Mouse (Mus musculus) kidney, embryonic 14.5 days (tissue): Measurements from ENCODE around the gene Map3k11. TPM values are rescaled to one million over a fixed set of nuclear protein-coding genes. Genes with fewer than 3 reads are reported as not detected.

ENCODE experiments used
- ATAC-seq: fragments of 200-750 bp; cut with Nextera tagmentation; 2 replicates; pipeline ENCODE4 v1.8.0; 2017; ENCODE audit warnings: moderate number of reproducible peaks, mild to moderate bottlenecking, moderate TSS enrichment, moderate library complexity; ENCODE audit not compliant: low FRiP score, low TSS enrichment
- H3K27ac ChIP-seq: fragments of 300-500 bp; sonication (generic); 2 replicates; pipeline ENCODE4 v1.5.1; 2014; ENCODE audit warnings: low read depth, mild to moderate bottlenecking, low read length, moderate library complexity, mixed read lengths
- H3K27me3 ChIP-seq: fragments of 300-500 bp; sonication (generic); 2 replicates; pipeline ENCODE4 v1.6.1; 2014; ENCODE audit warnings: mild to moderate bottlenecking, low read length; ENCODE audit not compliant: control insufficient read depth, insufficient read depth
- H3K36me3 ChIP-seq: fragments of 300-500 bp; sonication (generic); 2 replicates; pipeline ENCODE4 v1.6.1; 2014; ENCODE audit warnings: low read length, mixed read lengths; ENCODE audit not compliant: control insufficient read depth, insufficient read depth
- H3K4me1 ChIP-seq: fragments of 300-500 bp; sonication (generic); 2 replicates; pipeline ENCODE4 v1.6.1; 2014; ENCODE audit warnings: low read length, mixed read lengths; ENCODE audit not compliant: control insufficient read depth, insufficient read depth
- H3K4me2 ChIP-seq: fragments of 300-500 bp; sonication (generic); replicated peaks from 2 replicates; pipeline ENCODE4 v1.6.1; 2014; ENCODE audit warnings: low read depth, mild to moderate bottlenecking, low read length
- H3K4me3 ChIP-seq: fragments of 300-500 bp; sonication (generic); 2 replicates; pipeline ENCODE4 v1.5.1; 2014; ENCODE audit warnings: mild to moderate bottlenecking, low read length
- H3K9ac ChIP-seq: fragments of 300-500 bp; sonication (generic); 2 replicates; pipeline ENCODE4 v1.6.1; 2014; ENCODE audit warnings: low read depth, mild to moderate bottlenecking, low read length, moderate library complexity
- H3K9me3 ChIP-seq: fragments of 300-500 bp; sonication (generic); 2 replicates; pipeline ENCODE4 v1.6.1; 2016; ENCODE audit warnings: low read length; ENCODE audit not compliant: control insufficient read depth
- WGBS: fragments of 180-500 bp; shearing (Covaris S2); extraction: QIAGEN DNeasy Blood & Tissue Kit; methylation state at CpG from one replicate; pipeline ENCODE4 v1.1.7; 2014; 5-methylcytosine and 5-hydroxymethylcytosine counted together
- polyA plus RNA-seq: library from polyadenylated mRNA; unstranded; fragments of >200 nt; fragmentation: Nextera tagmentation; extraction: Ambion mirVana; gene quantifications from 2 replicates; pipeline ENCODE4 v1.2.1, GENCODE M21; 2014

Map3k11 gene
- polyA plus RNA-seq, 1 experiment from 2014 or later = 33.6 TPM

GRCm38 (mm10) chr19:5662981-5663913 lies 25.3 kb upstream of the Map3k11 start, which contains the start of gene Sipa1:
Gene Sipa1 (minus strand): TSS chr19:5663707.
- peaks cover 35% of the 10 kb centered on the region for H3K36me3 ChIP-seq
- peak; percentile 94 for ATAC-seq
- WGBS = under 1% methylated on average over 32 of the region's 32 CpGs

GRCm38 (mm10) chr19:5664669-5665257 lies 23.8 kb upstream of the Map3k11 start:
- 96% methylated on average over 10 of the region's 10 CpGs for WGBS
- Histone ChIP-seq H3K27me3 (no peaks in the 10 kb centered on the region), H3K4me3 (no peak overlapping the region), H3K9me3 (no peaks in the 10 kb centered on the region), H3K4me2 (no peak overlapping the region), H3K27ac (no peak overlapping the region), H3K9ac (no peak overlapping the region), H3K4me1 (peaks cover 16% of the 10 kb centered on the region), H3K36me3 (peaks cover 37% of the 10 kb centered on the region)
- no peak for ATAC-seq

More at GRCm38 (mm10) chr19:5662981-5663913, 25.3 kb upstream of the Map3k11 start, which contains the start of gene Sipa1:
- H3K4me1 ChIP-seq = peaks cover 16% of the 10 kb centered on the region
- peak within 1 kb of the TSS; percentile 49 for H3K4me3 ChIP-seq
- H3K4me2 ChIP-seq = peak within 1 kb of the TSS; percentile 68
- peak within 1 kb of the TSS; percentile 60 for H3K9ac ChIP-seq
- H3K27me3 ChIP-seq = no peaks in the 10 kb centered on the region
- peak within 1 kb of the TSS; percentile 85 for H3K27ac ChIP-seq
- no peaks in the 10 kb centered on the region for H3K9me3 ChIP-seq

GRCm38 (mm10) chr19:5665465-5665864 lies 23.1 kb upstream of the Map3k11 start:
- no peak for ATAC-seq
- H3K9me3 ChIP-seq = no peaks in the 10 kb centered on the region
- no peaks in the 10 kb centered on the region for H3K27me3 ChIP-seq
- no peak overlapping the region for H3K27ac ChIP-seq
- H3K4me3 ChIP-seq = no peak overlapping the region
- no peak overlapping the region for H3K4me2 ChIP-seq
- H3K36me3 ChIP-seq = peaks cover 38% of the 10 kb centered on the region
- no peak overlapping the region for H3K9ac ChIP-seq
- peaks cover 16% of the 10 kb centered on the region for H3K4me1 ChIP-seq
- WGBS = 92% methylated on average over 15 of the region's 15 CpGs

GRCm38 (mm10) chr19:5666386-5666785 lies 22.2 kb upstream of the Map3k11 start:
- H3K36me3 ChIP-seq = peaks cover 47% of the 10 kb centered on the region
- H3K4me2 ChIP-seq = no peak overlapping the region
- no peak overlapping the region for H3K4me3 ChIP-seq
- no peaks in the 10 kb centered on the region for H3K9me3 ChIP-seq
- WGBS = 95% methylated on average over 18 of the region's 18 CpGs
- no peak overlapping the region for H3K9ac ChIP-seq
- ATAC-seq = no peak
- no peak overlapping the region for H3K27ac ChIP-seq
- peaks cover 16% of the 10 kb centered on the region for H3K4me1 ChIP-seq
- no peaks in the 10 kb centered on the region for H3K27me3 ChIP-seq

GRCm38 (mm10) chr19:5668372-5668771 lies 20.2 kb upstream of the Map3k11 start:
- Histone ChIP-seq H3K4me1 (peaks cover 6% of the 10 kb centered on the region; the same call in 1 of the 2 replicates), H3K27ac (no peak overlapping the region), H3K9me3 (no peaks in the 10 kb centered on the region), H3K4me3 (no peak overlapping the region), H3K36me3 (peaks cover 66% of the 10 kb centered on the region), H3K9ac (no peak overlapping the region), H3K4me2 (no peak overlapping the region), H3K27me3 (no peaks in the 10 kb centered on the region)
- ATAC-seq = no peak
- WGBS = 88% methylated on average over 4 of the region's 4 CpGs

- H3K36me3 ChIP-seq = peaks cover 92% of the 10 kb centered on the region
- no peak overlapping the region for H3K27ac ChIP-seq
- 53% methylated on average over 4 of the region's 4 CpGs for WGBS
- H3K4me1 ChIP-seq = no peaks in the 10 kb centered on the region
- no peak overlapping the region for H3K9ac ChIP-seq
- H3K27me3 ChIP-seq = no peaks in the 10 kb centered on the region
- no peak for ATAC-seq
- no peak overlapping the region for H3K4me2 ChIP-seq
- no peak overlapping the region for H3K4me3 ChIP-seq
- H3K9me3 ChIP-seq = no peaks in the 10 kb centered on the region
These were observed 8.1 kb upstream of the Map3k11 start for GRCm38 (mm10) chr19:5680432-5680831.

- ATAC-seq = no peak
- peaks cover 11% of the 10 kb centered on the region for H3K4me1 ChIP-seq
- H3K27me3 ChIP-seq = no peaks in the 10 kb centered on the region
- H3K27ac ChIP-seq = no peak overlapping the region
- H3K9me3 ChIP-seq = no peaks in the 10 kb centered on the region
- WGBS = 95% methylated on average over 12 of the region's 12 CpGs
- 0 out of 2 replicates have a peak overlapping the region, but pooled peaks have one; percentile 1 for H3K9ac ChIP-seq
- no peak overlapping the region for H3K4me3 ChIP-seq
- no peak overlapping the region for H3K4me2 ChIP-seq
- peaks cover 77% of the 10 kb centered on the region for H3K36me3 ChIP-seq
These were observed 4.3 kb upstream of the Map3k11 start for GRCm38 (mm10) chr19:5684236-5684635.

- no peak overlapping the region for H3K9ac ChIP-seq
- WGBS = 90% methylated on average over 13 of the region's 13 CpGs
- H3K27ac ChIP-seq = no peak overlapping the region
- peaks cover 70% of the 10 kb centered on the region for H3K36me3 ChIP-seq
- H3K4me1 ChIP-seq = peaks cover 11% of the 10 kb centered on the region
- H3K9me3 ChIP-seq = no peaks in the 10 kb centered on the region
- H3K4me2 ChIP-seq = no peak overlapping the region
- no peaks in the 10 kb centered on the region for H3K27me3 ChIP-seq
- H3K4me3 ChIP-seq = no peak overlapping the region
- ATAC-seq = no peak
These were observed 3.6 kb upstream of the Map3k11 start for GRCm38 (mm10) chr19:5684985-5685384.

GRCm38 (mm10) chr19:5685431-5685830 lies 3.1 kb upstream of the Map3k11 start:
- Histone ChIP-seq H3K27ac (no peak overlapping the region), H3K9ac (no peak overlapping the region), H3K9me3 (no peaks in the 10 kb centered on the region), H3K4me2 (no peak overlapping the region), H3K4me1 (peaks cover 14% of the 10 kb centered on the region), H3K27me3 (no peaks in the 10 kb centered on the region), H3K4me3 (no peak overlapping the region), H3K36me3 (peaks cover 65% of the 10 kb centered on the region)
- ATAC-seq = no peak
- 96% methylated on average over 19 of the region's 19 CpGs for WGBS
